Mouse (Mus musculus): ENCODE measurements around the gene Rab8b. TPM values are rescaled to one million over a fixed set of nuclear protein-coding genes. Genes with fewer than 3 reads are reported as not detected.

Rab8b gene
- polyA plus RNA-seq, 1 experiment from 2014 or later, result 23.8 TPM

DNA sequence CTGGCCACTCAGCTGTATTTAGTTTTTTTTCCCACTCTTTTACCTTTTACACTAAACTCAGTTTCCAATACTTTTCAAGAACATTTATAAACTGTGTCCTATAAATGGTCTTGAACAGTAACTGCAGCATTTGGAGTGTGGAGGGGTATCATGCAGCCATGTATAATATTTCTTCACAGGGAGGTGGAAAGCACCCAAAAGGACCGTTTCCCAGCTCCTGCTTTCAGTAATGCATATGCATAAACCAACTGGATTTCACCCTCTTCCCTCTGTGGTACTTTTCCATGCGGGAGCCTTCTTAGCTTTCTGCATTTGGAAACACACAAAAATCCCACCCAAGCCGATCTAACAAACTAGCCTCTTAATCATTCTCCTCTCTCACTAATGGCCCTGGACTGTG lies 54.8 kb downstream of the Rab8b start:
- Histone ChIP-seq H3K4me3 (replicated peaks) (no peak overlapping the region), H3K4me1 (peaks cover 27% of the 10 kb centered on the region), H3K27ac (replicated peaks) (peak overlapping the region; percentile 77; the same call in 1 of the 2 replicates), H3K36me3 (peaks cover 5% of the 10 kb centered on the region; the same call in 1 of the 2 replicates), H3K27me3 (no peaks in the 10 kb centered on the region), H3K9ac (no peak overlapping the region), H3K9me3 (replicated peaks) (no peaks in the 10 kb centered on the region), H3K4me2 (replicated peaks) (no peak overlapping the region)
- WGBS, result 49% methylated on average over 3 of the region's 3 CpGs
- ATAC-seq (ENCODE audit: insufficient number of reproducible peaks, low FRiP score, low TSS enrichment, low read depth), result no peak

- Histone ChIP-seq H3K9me3 (replicated peaks) (no peaks in the 10 kb centered on the region), H3K27ac (replicated peaks) (peak overlapping the region; percentile 77), H3K4me2 (replicated peaks) (no peak overlapping the region), H3K4me1 (peaks cover 27% of the 10 kb centered on the region), H3K4me3 (replicated peaks) (no peak overlapping the region), H3K36me3 (peaks cover 12% of the 10 kb centered on the region; the same call in 1 of the 2 replicates), H3K27me3 (no peaks in the 10 kb centered on the region), H3K9ac (no peak overlapping the region)
- WGBS, result 28% methylated on average over 3 of the region's 3 CpGs
- no peak for ATAC-seq (ENCODE audit: insufficient number of reproducible peaks, low FRiP score, low TSS enrichment, low read depth)
Observed at GRCm38 (mm10) chr9:66863456-66863855, 56.0 kb downstream of the Rab8b start.

- Histone ChIP-seq H3K4me3 (replicated peaks) (no peak overlapping the region), H3K4me2 (replicated peaks) (no peak overlapping the region), H3K4me1 (peaks cover 27% of the 10 kb centered on the region), H3K36me3 (peaks cover 18% of the 10 kb centered on the region; the same call in 1 of the 2 replicates), H3K9me3 (replicated peaks) (no peaks in the 10 kb centered on the region), H3K27ac (replicated peaks) (no peak overlapping the region; the same call in 1 of the 2 replicates), H3K27me3 (no peaks in the 10 kb centered on the region), H3K9ac (no peak overlapping the region)
- 77% methylated on average over 4 of the region's 4 CpGs for WGBS
- ATAC-seq (ENCODE audit: insufficient number of reproducible peaks, low FRiP score, low TSS enrichment, low read depth), result no peak
Observed at GRCm38 (mm10) chr9:66862202-66862601, 57.3 kb downstream of the Rab8b start.

- no peak overlapping the region for H3K4me3 ChIP-seq (replicated peaks)
- peaks cover 18% of the 10 kb centered on the region; the same call in 1 of the 2 replicates for H3K36me3 ChIP-seq
- H3K27me3 ChIP-seq, result no peaks in the 10 kb centered on the region
- H3K4me2 ChIP-seq (replicated peaks), result no peak overlapping the region
- H3K9me3 ChIP-seq (replicated peaks), result no peaks in the 10 kb centered on the region
- WGBS, result 50% methylated on average over 5 of the region's 5 CpGs
- H3K9ac ChIP-seq, result no peak overlapping the region
- H3K27ac ChIP-seq (replicated peaks), result peak overlapping the region; percentile 75
- H3K4me1 ChIP-seq, result peaks cover 27% of the 10 kb centered on the region
- no peak for ATAC-seq (ENCODE audit: insufficient number of reproducible peaks, low FRiP score, low TSS enrichment, low read depth)
Observed at GRCm38 (mm10) chr9:66861104-66861767, 58.3 kb downstream of the Rab8b start.

GRCm38 (mm10) chr9:66859523-66859922 lies 60.0 kb downstream of the Rab8b start:
- no peak overlapping the region for H3K4me3 ChIP-seq (replicated peaks)
- H3K27me3 ChIP-seq, result no peaks in the 10 kb centered on the region
- ATAC-seq (ENCODE audit: insufficient number of reproducible peaks, low FRiP score, low TSS enrichment, low read depth), result no peak
- WGBS, result 88% methylated on average over 5 of the region's 5 CpGs
- H3K4me2 ChIP-seq (replicated peaks), result no peak overlapping the region
- H3K9ac ChIP-seq, result no peak overlapping the region
- H3K9me3 ChIP-seq (replicated peaks), result no peaks in the 10 kb centered on the region
- peaks cover 21% of the 10 kb centered on the region for H3K4me1 ChIP-seq
- peaks cover 18% of the 10 kb centered on the region; the same call in 1 of the 2 replicates for H3K36me3 ChIP-seq
- no peak overlapping the region for H3K27ac ChIP-seq (replicated peaks)

- Histone ChIP-seq H3K27ac (replicated peaks) (no peak overlapping the region), H3K27me3 (no peaks in the 10 kb centered on the region), H3K9ac (no peak overlapping the region), H3K4me2 (replicated peaks) (no peak overlapping the region), H3K9me3 (replicated peaks) (no peaks in the 10 kb centered on the region), H3K4me3 (replicated peaks) (no peak overlapping the region), H3K4me1 (peaks cover 2% of the 10 kb centered on the region; the same call in 1 of the 2 replicates), H3K36me3 (peaks cover 17% of the 10 kb centered on the region; the same call in 1 of the 2 replicates)
- ATAC-seq (ENCODE audit: insufficient number of reproducible peaks, low FRiP score, low TSS enrichment, low read depth), result no peak
- WGBS, result 73% methylated on average over 7 of the region's 7 CpGs
Observed at GRCm38 (mm10) chr9:66855865-66856264, 63.6 kb downstream of the Rab8b start.

- 63% methylated on average over 6 of the region's 6 CpGs for WGBS
Observed at GRCm38 (mm10) chr9:66852592-66852991, 66.9 kb downstream of the Rab8b start.

GRCm38 (mm10) chr9:66850966-66851365 lies 68.5 kb downstream of the Rab8b start:
- ATAC-seq (ENCODE audit: insufficient number of reproducible peaks, low FRiP score, low TSS enrichment, low read depth), result no peak
- no peaks in the 10 kb centered on the region for H3K4me1 ChIP-seq
- peaks cover 22% of the 10 kb centered on the region for H3K36me3 ChIP-seq
- no peak overlapping the region for H3K9ac ChIP-seq
- no peak overlapping the region for H3K4me3 ChIP-seq (replicated peaks)
- H3K9me3 ChIP-seq (replicated peaks), result no peaks in the 10 kb centered on the region
- no peak overlapping the region for H3K27ac ChIP-seq (replicated peaks)
- 82% methylated on average over 5 of the region's 5 CpGs for WGBS
- no peak overlapping the region for H3K4me2 ChIP-seq (replicated peaks)
- H3K27me3 ChIP-seq, result no peaks in the 10 kb centered on the region

More at GRCm38 (mm10) chr9:66852592-66852991, 66.9 kb downstream of the Rab8b start:
- H3K4me2 ChIP-seq (replicated peaks), result no peak overlapping the region
- peaks cover 8% of the 10 kb centered on the region for H3K36me3 ChIP-seq
- H3K4me1 ChIP-seq, result no peaks in the 10 kb centered on the region
- no peaks in the 10 kb centered on the region for H3K9me3 ChIP-seq (replicated peaks)
- no peak overlapping the region for H3K9ac ChIP-seq
- H3K4me3 ChIP-seq (replicated peaks), result no peak overlapping the region
- no peak for ATAC-seq (ENCODE audit: insufficient number of reproducible peaks, low FRiP score, low TSS enrichment, low read depth)
- H3K27me3 ChIP-seq, result no peaks in the 10 kb centered on the region
- no peak overlapping the region for H3K27ac ChIP-seq (replicated peaks)

DNA sequence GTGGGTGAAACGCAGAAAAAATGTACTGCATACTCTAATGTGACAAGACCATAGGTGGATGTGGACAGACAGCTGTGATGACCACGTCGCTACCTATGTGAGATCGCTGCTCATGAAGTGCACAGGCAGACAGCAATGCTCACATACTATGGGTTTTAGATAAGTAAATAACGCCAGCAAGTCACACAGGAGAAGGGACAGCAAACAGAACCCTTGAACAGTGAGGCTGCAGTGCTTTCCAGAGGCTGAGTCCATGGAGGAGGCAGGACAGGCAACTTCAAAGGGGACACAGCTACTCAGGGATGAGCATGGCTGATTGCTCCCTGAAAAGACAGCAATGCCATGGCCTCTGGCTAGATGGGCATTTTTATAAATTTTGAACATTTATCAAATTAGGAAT lies 72.7 kb downstream of the Rab8b start:
- no peak for ATAC-seq (ENCODE audit: insufficient number of reproducible peaks, low FRiP score, low TSS enrichment, low read depth)
- H3K9ac ChIP-seq, result no peak overlapping the region
- no peaks in the 10 kb centered on the region for H3K4me1 ChIP-seq
- no peaks in the 10 kb centered on the region for H3K27me3 ChIP-seq
- no peak overlapping the region for H3K4me3 ChIP-seq (replicated peaks)
- H3K27ac ChIP-seq (replicated peaks), result no peak overlapping the region
- 92% methylated on average over 5 of the region's 5 CpGs for WGBS
- H3K4me2 ChIP-seq (replicated peaks), result no peak overlapping the region
- H3K9me3 ChIP-seq (replicated peaks), result no peaks in the 10 kb centered on the region
- peaks cover 19% of the 10 kb centered on the region for H3K36me3 ChIP-seq

GRCm38 (mm10) chr9:66835097-66835480 lies 84.4 kb downstream of the Rab8b start:
- H3K27ac ChIP-seq (replicated peaks), result peak overlapping the region; percentile 17; the same call in 1 of the 2 replicates

DNA sequence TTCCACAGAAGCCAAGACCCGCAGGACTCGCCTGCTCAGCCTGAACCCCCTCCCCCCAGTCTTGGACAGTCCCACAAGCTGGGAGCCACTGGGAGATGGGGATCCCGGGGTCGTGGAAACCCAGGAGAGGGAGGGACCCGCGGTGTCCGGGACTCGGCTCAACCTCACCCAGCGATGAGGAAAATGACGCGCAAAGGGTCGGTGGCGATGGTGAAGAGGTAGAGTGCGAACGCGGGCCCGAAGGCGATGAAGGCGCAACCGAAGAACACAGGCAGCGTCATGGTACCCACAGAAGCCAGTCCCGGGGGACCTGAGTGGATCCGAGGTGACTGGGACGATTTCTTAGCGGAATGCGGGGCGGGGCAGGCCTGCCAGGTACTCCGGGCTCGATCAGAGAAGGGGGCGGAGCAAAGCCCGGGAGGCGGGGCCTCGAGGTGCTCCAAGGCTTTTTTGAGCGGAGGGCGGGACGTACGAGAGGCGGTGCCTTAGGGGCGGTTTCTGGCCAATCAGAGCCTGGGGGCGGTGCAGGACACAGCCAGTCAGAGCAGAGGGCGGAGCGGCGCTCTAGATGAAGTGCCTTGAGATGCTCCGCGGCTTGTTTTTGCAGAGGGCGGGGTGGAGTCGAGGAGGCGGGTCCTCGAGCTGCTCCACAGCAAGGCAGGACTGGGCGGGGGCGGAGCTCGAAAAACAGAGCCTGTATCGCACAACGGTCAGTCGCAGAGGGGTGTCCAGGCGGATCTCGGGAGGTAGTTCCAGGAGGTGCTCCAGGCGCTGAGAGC lies 85.0 kb downstream of the Rab8b start, which contains the start of gene Aph1c:
Aph1c (minus strand) TSS at position 409 of the 779 bp plus-strand sequence.
- Histone ChIP-seq H3K9me3 (replicated peaks) (no peaks in the 10 kb centered on the region), H3K27me3 (no peaks in the 10 kb centered on the region), H3K4me2 (replicated peaks) (peak within 1 kb of the TSS; percentile 89), H3K4me3 (replicated peaks) (peak within 1 kb of the TSS; percentile 73), H3K27ac (replicated peaks) (peak within 1 kb of the TSS; percentile 17; the same call in 1 of the 2 replicates), H3K4me1 (peaks cover 14% of the 10 kb centered on the region), H3K9ac (peak within 1 kb of the TSS; percentile 44), H3K36me3 (no peaks in the 10 kb centered on the region)
- WGBS, result under 1% methylated on average over 58 of the region's 58 CpGs
- peak; percentile 100 for ATAC-seq (ENCODE audit: insufficient number of reproducible peaks, low FRiP score, low TSS enrichment, low read depth)

More at GRCm38 (mm10) chr9:66835097-66835480, 84.4 kb downstream of the Rab8b start:
- Histone ChIP-seq H3K9me3 (replicated peaks) (no peaks in the 10 kb centered on the region), H3K27me3 (no peaks in the 10 kb centered on the region), H3K36me3 (no peaks in the 10 kb centered on the region), H3K9ac (no peak overlapping the region), H3K4me2 (replicated peaks) (peak overlapping the region; percentile 89), H3K4me3 (replicated peaks) (peak overlapping the region; percentile 73), H3K4me1 (peaks cover 14% of the 10 kb centered on the region)
- peak; percentile 64 for ATAC-seq (ENCODE audit: insufficient number of reproducible peaks, low FRiP score, low TSS enrichment, low read depth)
- 0% methylated on average over 24 of the region's 24 CpGs for WGBS

Data from embryonic facial prominence, embryonic 15.5 days (tissue).